8 mouse cellular contexts compared by ENCODE assay signal in the genomic region with DNA sequence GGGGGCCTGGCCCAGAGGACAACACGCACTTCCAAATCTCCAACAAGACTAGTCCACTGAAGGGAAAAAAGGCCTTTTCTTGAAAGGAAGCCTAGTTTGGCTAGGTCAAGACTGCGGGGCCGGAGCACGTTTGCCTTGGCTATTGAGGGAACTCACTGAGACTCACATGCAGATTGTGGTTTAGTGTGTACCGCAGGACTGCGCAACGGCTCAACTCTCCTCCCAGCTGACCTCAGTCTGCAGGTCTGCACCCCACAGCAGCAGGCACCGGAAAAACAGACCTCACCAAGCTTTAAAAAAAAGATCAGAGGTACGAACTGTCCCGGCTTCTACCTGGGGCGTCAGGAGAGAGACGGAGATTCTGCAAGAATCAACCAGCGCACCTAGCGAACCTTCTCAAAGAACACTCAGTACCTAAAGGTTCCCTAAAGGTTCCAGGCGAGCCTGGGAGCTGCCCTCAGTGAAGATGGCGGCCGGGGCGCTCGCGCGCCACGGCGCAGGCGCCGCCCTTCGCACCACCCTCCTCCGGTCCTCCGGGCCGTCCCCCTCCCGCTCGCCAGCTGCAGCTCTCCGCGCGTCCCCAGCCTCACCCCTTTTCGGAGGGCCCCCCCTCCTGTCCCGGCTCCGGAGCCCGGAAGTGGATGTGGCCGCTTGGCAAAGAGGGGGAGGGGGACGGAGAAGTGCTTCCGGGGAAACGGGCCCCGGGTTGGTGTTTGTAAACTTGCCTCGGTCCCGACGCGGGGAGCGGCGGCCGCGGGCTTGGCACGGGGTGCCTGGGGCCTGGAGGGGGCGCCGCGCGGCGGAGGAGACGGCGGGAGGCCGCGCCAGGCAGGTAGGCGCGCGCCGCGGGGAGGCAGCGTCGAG. TPM values are rescaled to one million over a fixed set of nuclear protein-coding genes. Genes with fewer than 3 reads are reported as not detected.
DNase-seq lines count a peak whose midpoint lies in the region; ATAC-seq and TF ChIP-seq lines count a peak whose summit lies in the region.

A gene (plus strand): TSS at position 279 of the 864 bp plus-strand sequence.

- peaks cover 3% of the 10 kb centered on the region; the same call in 1 of the 2 replicates for H3K79me2 ChIP-seq in heart, adult 2 months (replicated peaks; ENCODE audit: control insufficient read depth, insufficient read depth, low read length)

- WGBS in embryonic facial prominence, embryonic 13.5 days = under 1% methylated on average over 57 of the region's 68 CpGs
- under 1% methylated on average over 66 of the region's 68 CpGs for WGBS in heart, adult 2 months
- under 1% methylated on average over 39 of the region's 68 CpGs for WGBS in limb, embryonic 13.5 days
- WGBS in midbrain, embryonic 16.5 days = under 1% methylated on average over 40 of the region's 68 CpGs

- peak; percentile 93 for ATAC-seq in embryonic facial prominence, embryonic 13.5 days (ENCODE audit: insufficient number of reproducible peaks, insufficient read depth, low FRiP score, low TSS enrichment, low read depth)
- ATAC-seq in limb, embryonic 13.5 days (ENCODE audit: low FRiP score, low read depth) = peak; percentile 96
- peak; percentile 96 for ATAC-seq in midbrain, embryonic 16.5 days

- peak; percentile 98 for DNase-seq in 3134 (ENCODE audit: extremely low read depth, insufficient read length, low spot score)
- peak; percentile 97 to 99 for DNase-seq in adrenal gland, postnatal 36 days
- DNase-seq in heart, adult 2 months = peak; percentile 94 to 98
- peak; percentile 95 to 97 for DNase-seq in kidney, adult 8-10 months
- DNase-seq in spleen, postnatal 10 days (ENCODE audit: low spot score in 2 of 2) = peak; percentile 87 to 94

- H3K9ac ChIP-seq in embryonic facial prominence, embryonic 13.5 days = peak within 1 kb of the TSS; percentile 97
- peak within 1 kb of the TSS; percentile 99 for H3K9ac ChIP-seq in heart, adult 2 months (ENCODE audit: low read depth, low read length)
- H3K9ac ChIP-seq in limb, embryonic 13.5 days = peak within 1 kb of the TSS; percentile 94
- H3K9ac ChIP-seq in midbrain, embryonic 16.5 days (ENCODE audit: low read depth, low read length) = peak within 1 kb of the TSS; percentile 83

- H3K4me1 ChIP-seq in embryonic facial prominence, embryonic 13.5 days = peaks cover 39% of the 10 kb centered on the region
- H3K4me1 ChIP-seq in heart, adult 2 months (ENCODE audit: control insufficient read depth, insufficient read depth, low read length) = peaks cover 9% of the 10 kb centered on the region
- H3K4me1 ChIP-seq in limb, embryonic 13.5 days = peaks cover 40% of the 10 kb centered on the region
- H3K4me1 ChIP-seq in midbrain, embryonic 16.5 days (ENCODE audit: control insufficient read depth, insufficient read depth, low read length) = peaks cover 33% of the 10 kb centered on the region

- peak within 1 kb of the TSS; percentile 100 for H3K27ac ChIP-seq in embryonic facial prominence, embryonic 13.5 days
- peak within 1 kb of the TSS; percentile 82 for H3K27ac ChIP-seq in heart, adult 2 months
- peak within 1 kb of the TSS; percentile 100 for H3K27ac ChIP-seq in limb, embryonic 13.5 days
- peak within 1 kb of the TSS; percentile 97 for H3K27ac ChIP-seq in midbrain, embryonic 16.5 days (ENCODE audit: low read length)

- H3K4me2 ChIP-seq in embryonic facial prominence, embryonic 13.5 days = peak within 1 kb of the TSS; percentile 80
- H3K4me2 ChIP-seq in limb, embryonic 13.5 days (replicated peaks) = peak within 1 kb of the TSS; percentile 82
- peak within 1 kb of the TSS; percentile 78 for H3K4me2 ChIP-seq in midbrain, embryonic 16.5 days (ENCODE audit: low read length)

- intact Hi-C loops in heart, adult 2 months (cut with DNase I) = no loop called here

- H3K36me3 ChIP-seq in embryonic facial prominence, embryonic 13.5 days = peaks cover 43% of the 10 kb centered on the region
- H3K36me3 ChIP-seq in heart, adult 2 months (ENCODE audit: control insufficient read depth, insufficient read depth, low read length) = peaks cover 21% of the 10 kb centered on the region
- H3K36me3 ChIP-seq in limb, embryonic 13.5 days = peaks cover 47% of the 10 kb centered on the region
- H3K36me3 ChIP-seq in midbrain, embryonic 16.5 days (ENCODE audit: control insufficient read depth, insufficient read depth, low read length) = no peaks in the 10 kb centered on the region

- TF ChIP-seq POLR2A in heart, adult 2 months (IDR thresholded peaks at IDR 0.05; ENCODE audit: insufficient read depth, low read depth, low read length) = peak; percentile 76

- H3K9me3 ChIP-seq in embryonic facial prominence, embryonic 13.5 days = no peaks in the 10 kb centered on the region
- H3K9me3 ChIP-seq in limb, embryonic 13.5 days = no peaks in the 10 kb centered on the region
- no peaks in the 10 kb centered on the region for H3K9me3 ChIP-seq in midbrain, embryonic 16.5 days (replicated peaks; ENCODE audit: control insufficient read depth, low read length, poor library complexity, severe bottlenecking)

- H3K27me3 ChIP-seq in embryonic facial prominence, embryonic 13.5 days = no peaks in the 10 kb centered on the region
- no peaks in the 10 kb centered on the region for H3K27me3 ChIP-seq in heart, adult 2 months (ENCODE audit: control insufficient read depth, insufficient read depth, low read length)
- no peaks in the 10 kb centered on the region for H3K27me3 ChIP-seq in limb, embryonic 13.5 days
- no peaks in the 10 kb centered on the region for H3K27me3 ChIP-seq in midbrain, embryonic 16.5 days (ENCODE audit: control insufficient read depth, insufficient read depth, low read depth, low read length)

- TF ChIP-seq EP300 in heart, adult 2 months (IDR thresholded peaks at IDR 0.05; ENCODE audit: insufficient read depth, low read depth, low read length) = peak; percentile 17; the same call in 1 of the 2 replicates

- H3K4me3 ChIP-seq in embryonic facial prominence, embryonic 13.5 days = peak within 1 kb of the TSS; percentile 78
- H3K4me3 ChIP-seq in heart, adult 2 months = peak within 1 kb of the TSS; percentile 73
- H3K4me3 ChIP-seq in limb, embryonic 13.5 days = peak within 1 kb of the TSS; percentile 82
- peak within 1 kb of the TSS; percentile 94 for H3K4me3 ChIP-seq in midbrain, embryonic 16.5 days (ENCODE audit: low read depth, low read length)

- TF ChIP-seq CTCF in heart, adult 2 months (IDR thresholded peaks at IDR 0.05) = no peak

RNA-seq across cellular contexts. Expression of the gene that starts here (rescaled TPM):
- 10 to 100 TPM; 52.6 to 66.7 TPM for total RNA-seq in adrenal gland, postnatal 36 days (2021)
- polyA plus RNA-seq in embryonic facial prominence, embryonic 13.5 days (2015; fragmentation: Nextera tagmentation; extraction: Ambion mirVana) = 82.4 and 86.3 TPM in 2 replicates
- total RNA-seq in heart, adult 2 months (2021) = 10 to 100 TPM; 31.6 to 32.8 TPM
- polyA plus RNA-seq in heart, adult 2 months (2012; rRNA removed) = 16.2 and 29.9 TPM in 2 replicates
- polyA plus RNA-seq in limb, embryonic 13.5 days (2015; fragmentation: Nextera tagmentation; extraction: Ambion mirVana) = 74.2 and 82.6 TPM in 2 replicates
- 54.0 and 59.2 TPM in 2 replicates for polyA plus RNA-seq in midbrain, embryonic 16.5 days (2015; fragmentation: Nextera tagmentation; extraction: Ambion mirVana)

Comparison
In these comparisons a context has a peak if more than half of its experiments do, and no peak if none do; other contexts are left out.
1. Peak in every context shown above with its lines: DNase-seq, ATAC-seq, H3K4me3 ChIP-seq and H3K27ac ChIP-seq.